Mouse (Mus musculus) right cerebral cortex, postnatal 25 days (tissue): ENCODE results near the gene Cldn9.

Source experiments
- DNase-seq: peaks from one replicate; pipeline ENCODE4 v3.0.0; 2022

Gene Cldn9

GRCm38 (mm10) chr17:23644613-23645495 lies 39.0 kb downstream of the Cldn9 start, which contains the start of gene Mmp25:
Mmp25 (minus strand) TSS chr17:23645277.
- DNase-seq, result no peak
